Mouse (Mus musculus) left cerebral cortex, postnatal 10 days (tissue): ENCODE measurements at regions not wholly inside any gene's neighbourhood (a gene's known extent, or its start where the extent isn't known, plus 50 kb on each side); places are given as distances from the start of the nearest gene placed in this dataset.

ENCODE experiments used
- DNase-seq, 2 experiments: peaks; one replicate each; pipeline ENCODE4 v3.0.0; 2021 to 2022; ENCODE audit warnings: low spot score in 2 of 2, mixed read lengths in 1 of 2; ENCODE audit errors: extremely low spot score in 1 of 2
- intact Hi-C: fragments of 180-260 bp; cut with DNase I; formaldehyde crosslinking; loops from one replicate; pipeline ENCODE4 v1.15.1; 2025

DNA sequence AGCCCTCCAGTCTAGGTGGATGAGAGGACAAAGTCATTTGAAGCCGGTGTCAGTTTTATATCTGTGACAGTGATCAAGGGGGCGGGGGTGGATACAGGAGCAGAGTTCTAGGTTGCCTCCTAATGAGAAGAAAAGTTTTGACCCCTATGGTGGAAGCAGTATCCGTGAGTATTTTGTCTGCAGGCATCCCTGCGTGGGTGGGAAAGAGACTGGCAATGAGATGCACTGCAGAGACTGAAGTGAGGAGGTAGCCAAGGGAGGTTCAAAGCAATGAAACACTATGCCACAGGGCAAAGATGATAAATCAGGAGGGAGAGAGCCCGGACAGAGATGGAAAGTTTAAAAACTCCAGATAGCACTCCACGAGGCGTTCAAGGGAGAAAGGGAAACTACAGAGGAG, 210.5 kb downstream of the Nedd1 start:
- no peak for DNase-seq
- intact Hi-C loops, result no loop called here

DNA sequence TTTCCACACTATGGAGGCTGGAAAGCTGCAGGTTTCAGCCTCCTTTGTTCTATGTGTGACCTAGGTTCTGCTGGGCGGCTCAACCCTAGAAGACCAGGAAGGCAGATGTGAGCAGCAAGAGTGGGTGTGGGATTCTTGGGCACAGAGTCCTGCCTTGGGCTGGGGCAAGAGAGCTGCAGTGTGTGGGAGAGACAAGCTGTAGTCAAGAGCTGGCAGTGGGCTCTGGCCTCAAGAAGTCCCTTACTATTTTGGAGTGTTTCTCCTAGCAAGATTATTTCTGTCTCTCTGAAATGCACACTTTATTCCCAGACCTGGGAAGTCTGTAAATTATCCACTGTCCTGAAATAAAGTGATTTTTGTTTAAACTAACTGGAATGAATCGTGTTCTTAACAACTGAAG, 211.5 kb downstream of the Nedd1 start:
- peak in 1 of 2 experiments; percentile 21 for DNase-seq
- intact Hi-C loops, result no loop called here

DNA sequence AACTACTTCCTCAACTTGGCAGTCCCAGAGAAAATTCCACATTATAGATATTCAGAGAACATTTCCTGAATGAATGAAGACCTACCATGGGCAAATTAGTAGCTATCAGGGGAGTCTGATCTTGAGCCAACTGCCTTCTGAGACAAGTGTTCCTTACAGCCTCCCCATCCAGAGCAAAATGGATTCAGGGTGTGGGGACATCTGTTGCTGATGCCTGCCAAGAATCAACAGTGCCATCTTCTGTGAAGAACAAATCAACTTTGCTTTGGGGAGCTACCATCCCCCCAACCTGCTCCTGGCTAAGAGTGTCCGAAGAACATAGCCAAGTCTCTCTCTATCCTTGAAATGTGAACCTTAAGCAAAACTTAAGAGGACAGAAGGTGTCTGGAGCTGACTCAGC, 217.9 kb downstream of the Nedd1 start:
- peak in 1 of 2 experiments; percentile 6 for DNase-seq
- intact Hi-C loops, result no loop called here

DNA sequence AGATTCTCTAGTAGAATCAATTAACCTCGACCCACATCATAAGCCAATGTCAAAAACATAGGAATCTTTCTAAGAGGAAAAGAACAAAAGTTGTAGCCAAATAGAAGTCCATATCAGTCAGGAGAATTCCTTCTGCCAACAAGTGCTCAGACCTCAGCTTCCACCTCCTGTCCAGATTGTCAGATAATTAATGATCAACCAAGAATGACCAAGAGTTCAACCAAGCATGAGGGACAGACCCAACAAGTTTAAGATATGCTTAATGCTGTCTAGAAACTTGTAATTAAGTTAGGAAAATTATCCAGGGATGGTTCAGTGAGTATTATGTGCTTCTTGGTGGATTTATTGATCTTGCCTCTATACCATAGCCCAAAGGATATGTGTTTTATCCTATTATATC, 238.6 kb downstream of the Nedd1 start:
- intact Hi-C loops, result no loop called here
- no peak for DNase-seq

DNA sequence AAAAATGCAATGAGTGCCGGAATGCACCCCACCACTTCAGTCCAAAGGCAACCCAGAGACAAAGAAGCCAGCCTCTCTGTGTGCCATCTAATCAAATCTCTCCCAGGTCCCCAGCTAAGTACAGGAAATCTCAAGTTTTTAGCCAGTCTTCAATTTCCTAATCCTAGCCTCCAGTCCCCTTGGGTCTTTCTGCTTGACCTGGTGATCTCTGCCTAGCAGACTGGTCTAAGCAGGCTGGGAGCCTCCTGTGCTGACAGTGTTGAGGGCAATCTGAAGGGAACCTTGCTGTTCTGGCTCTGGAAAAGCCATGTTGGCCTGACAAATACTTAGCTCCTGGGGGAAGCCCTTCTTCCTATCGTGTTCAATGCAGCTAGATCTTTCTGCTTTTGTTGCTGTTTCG, 248.9 kb downstream of the Nedd1 start:
- DNase-seq, result no peak
- intact Hi-C loops, result no loop called here

DNA sequence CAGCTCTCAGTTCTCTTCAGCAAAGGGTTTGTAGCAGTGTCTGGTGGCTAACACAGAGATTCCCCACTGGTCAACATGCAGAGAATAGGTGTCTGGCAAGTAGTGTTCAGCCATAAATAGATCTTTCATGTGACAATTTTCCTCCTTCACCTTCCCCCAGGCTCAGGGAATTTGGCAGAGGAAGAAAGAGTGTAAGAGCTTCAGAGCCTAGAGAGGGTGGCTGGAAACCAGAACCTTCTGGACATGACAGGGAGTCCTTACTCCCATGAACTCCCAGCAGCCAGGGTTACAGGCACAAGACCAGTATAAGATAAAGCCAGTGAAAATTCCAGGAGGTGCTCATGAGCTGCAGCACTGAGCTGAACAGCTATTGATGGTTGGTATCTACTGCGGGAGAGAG, 251.1 kb downstream of the Nedd1 start:
- DNase-seq, result no peak
- intact Hi-C loops, result no loop called here

DNA sequence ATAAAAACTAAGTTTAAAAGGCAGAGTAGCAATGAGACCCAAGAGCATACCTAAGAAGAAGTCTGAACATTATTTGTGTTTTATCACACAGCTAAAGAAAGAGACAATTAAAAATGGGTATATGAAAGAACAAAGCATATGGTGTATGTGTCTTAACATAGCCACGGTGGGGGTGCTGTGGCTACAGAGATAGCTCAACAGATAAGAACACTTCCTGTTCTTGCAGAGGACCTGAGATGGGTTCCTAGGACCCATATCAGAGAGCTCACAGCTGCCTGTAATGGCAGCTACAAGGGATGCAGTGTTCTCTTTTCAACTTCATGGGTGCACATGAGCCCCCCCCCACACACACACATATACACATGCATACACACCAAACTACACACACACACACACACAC, 267.0 kb downstream of the Nedd1 start:
- intact Hi-C loops, result no loop called here
- no peak for DNase-seq

DNA sequence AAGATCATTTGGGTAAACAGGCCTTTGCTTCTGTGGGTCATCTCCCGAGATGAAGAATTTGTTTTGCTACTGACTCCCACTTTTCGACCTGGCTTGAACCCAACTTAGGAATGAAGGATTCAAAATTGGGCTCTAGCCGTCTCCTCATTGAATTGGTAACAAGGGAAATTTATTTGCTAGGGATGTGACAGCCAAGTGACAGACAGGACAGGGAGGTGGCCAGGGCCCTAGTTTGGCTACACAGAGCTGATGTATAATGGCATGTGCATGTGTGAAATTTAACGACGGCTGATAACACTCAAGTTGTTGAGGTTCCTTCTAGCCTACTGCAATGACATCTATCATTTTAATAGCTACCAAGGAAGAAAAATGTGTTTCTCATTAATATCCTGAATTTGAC, 268.7 kb downstream of the Nedd1 start:
- intact Hi-C loops, result no loop called here
- DNase-seq, result no peak

DNA sequence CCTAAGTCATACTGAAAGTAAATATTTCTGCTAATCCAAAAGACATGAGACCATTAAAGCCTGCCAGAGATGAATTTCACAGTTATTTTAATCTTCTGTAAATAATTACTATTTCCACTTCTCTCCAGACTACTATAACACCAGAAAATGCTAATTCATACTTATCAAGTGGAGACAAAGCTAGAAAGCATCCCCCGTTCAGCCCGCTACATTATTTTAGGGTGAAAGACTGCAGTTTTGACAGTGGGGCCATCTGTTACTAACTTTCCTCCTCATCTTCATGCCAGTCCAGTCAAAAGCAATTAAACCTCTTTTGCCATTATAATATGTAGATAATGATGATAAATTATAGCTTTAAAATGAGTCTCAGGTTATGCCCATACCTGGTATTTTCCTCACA, 276.3 kb downstream of the Nedd1 start:
- intact Hi-C loops, result no loop called here
- DNase-seq, result no peak

DNA sequence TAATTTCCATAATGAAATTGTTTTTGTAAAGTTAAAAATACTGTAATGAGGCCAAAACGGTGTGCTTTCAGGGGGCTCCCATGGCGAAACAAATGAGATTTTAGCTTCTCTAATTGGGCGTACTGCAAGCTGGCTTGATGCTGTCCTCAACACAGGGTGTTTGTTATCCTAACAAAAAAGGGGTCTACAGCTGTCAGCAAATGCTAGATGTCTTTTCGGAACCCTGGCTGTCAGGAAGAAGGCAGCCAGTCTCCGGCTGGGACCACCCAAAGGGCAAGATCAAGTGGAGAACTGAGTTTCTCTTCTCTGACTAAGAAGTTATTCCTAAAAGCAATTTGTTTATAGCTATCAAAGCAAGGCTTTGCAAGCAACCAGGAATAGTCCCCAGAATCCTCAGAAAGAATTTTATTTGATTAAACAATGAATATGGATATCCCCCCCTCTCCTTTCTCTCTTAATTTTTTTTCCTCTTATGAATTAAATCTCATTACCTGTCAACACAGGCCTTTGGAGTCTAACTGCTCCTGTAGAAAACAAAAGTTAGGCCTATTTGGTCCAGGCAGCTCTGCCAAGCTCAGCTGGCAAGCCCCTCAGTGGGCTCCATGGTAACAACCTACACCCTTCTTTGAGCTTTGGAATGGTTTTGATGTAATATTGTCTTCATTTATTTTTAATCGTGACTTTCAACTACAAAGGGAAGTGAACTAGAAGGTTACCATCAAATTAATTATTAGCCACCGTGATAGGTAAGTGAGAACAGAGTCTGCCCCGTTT, 283.4 kb downstream of the Nedd1 start:
- peak in 1 of 2 experiments; percentile 18 for DNase-seq
- intact Hi-C loops, result no loop called here

DNA sequence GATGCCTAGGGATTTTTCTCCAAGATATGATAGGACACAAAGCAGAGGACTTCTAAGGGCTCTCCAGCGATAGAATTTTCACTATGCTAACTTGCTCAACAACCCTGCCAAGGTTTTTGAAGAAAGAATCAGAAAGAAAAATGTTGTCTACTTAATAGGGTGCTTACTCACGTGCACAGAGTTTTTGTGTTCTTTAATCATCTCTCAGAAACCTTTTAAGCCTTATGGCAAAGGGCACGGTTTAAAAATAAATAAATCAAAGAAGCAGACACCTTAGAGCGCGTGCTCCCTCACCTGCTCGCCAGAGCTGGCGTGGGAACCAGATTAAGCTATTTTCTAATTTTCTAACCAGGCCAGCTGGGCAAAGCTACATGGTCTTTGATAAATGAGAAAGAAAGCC, 293.0 kb downstream of the Nedd1 start:
- intact Hi-C loops, result no loop called here
- DNase-seq, result no peak

DNA sequence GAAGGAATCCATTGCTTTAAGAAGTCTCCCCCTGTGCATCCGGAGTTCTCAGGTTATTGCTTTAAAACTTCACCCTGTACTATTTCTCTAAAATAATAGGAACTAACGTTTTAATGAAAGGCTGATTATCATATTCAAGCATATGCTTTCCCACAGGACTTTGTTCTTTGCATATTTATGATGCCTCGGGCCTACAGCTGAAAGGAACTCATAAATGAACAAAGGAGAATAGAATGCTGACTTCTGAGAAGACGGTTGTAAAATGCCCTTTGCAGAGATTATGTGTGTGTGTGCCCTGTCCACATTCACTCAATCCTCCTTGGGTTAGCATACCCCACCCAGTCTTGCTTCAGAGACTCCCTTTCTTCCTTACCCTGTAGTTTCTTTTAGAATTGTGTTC, 294.2 kb downstream of the Nedd1 start:
- intact Hi-C loops, result no loop called here
- DNase-seq, result no peak

DNA sequence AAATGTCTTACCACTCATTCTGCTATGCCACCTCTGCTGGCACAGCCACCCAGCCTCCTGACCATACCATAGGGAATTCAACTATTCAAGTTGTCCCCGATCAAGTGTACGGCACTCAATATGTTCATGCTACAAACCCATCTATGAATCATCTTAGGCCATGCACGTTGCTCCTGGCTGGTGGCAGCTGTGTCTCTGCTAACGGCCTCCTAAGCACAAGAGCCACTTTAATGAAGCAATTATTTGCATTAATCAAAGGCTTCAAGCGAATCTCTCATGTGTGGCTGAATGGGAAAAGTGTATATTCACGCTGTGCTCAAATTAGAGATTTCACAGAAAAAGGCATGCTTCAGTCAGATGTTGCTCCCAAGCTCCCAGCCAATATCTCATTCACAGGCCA, 295.8 kb downstream of the Nedd1 start:
- no peak for DNase-seq
- intact Hi-C loops, result no loop called here

DNA sequence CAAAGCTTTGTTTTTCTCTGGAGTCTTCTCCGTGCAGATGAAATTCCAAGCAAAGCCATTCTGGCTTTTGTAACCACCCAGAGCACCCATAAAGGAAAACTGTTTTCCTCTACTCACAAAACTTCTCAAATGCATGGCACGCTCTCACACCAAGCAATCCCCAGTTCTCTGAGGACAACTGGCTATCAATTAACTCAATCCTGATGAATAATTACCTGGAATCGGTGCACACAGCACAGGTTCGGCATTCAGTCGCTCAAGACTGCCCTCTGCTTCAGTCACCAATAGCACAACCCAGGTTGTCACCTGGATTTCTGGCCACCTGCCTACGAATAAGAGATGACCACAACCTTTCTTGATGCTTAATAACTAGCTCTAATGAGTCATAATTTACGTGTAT, 309.5 kb downstream of the Nedd1 start:
- intact Hi-C loops, result no loop called here
- DNase-seq, result no peak

DNA sequence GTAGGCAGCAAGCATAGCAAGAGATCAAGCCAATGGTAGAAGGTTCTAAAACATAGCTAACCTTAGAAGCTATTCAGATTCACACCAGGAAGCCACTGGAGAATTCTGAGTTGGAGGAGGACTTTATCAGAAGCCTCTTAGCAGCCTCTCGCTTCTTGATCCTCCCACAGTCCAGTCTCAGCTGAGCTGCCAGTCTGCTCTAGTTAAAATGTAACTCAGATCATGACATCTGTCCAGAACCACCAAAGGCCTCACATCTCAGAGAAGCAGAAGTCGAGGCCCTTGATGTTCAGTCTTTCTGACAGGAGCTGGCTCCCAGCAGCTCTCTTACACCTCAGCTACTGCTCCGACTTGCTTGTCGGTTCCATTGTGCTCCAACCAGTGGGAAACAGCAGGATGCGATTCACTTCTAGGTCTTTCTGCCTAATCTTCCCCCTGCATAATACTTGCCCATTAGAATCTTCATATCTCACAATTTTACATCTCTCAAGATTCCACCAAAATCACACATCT, 311.4 kb downstream of the Nedd1 start:
- intact Hi-C loops, result no loop called here
- DNase-seq, result no peak

DNA sequence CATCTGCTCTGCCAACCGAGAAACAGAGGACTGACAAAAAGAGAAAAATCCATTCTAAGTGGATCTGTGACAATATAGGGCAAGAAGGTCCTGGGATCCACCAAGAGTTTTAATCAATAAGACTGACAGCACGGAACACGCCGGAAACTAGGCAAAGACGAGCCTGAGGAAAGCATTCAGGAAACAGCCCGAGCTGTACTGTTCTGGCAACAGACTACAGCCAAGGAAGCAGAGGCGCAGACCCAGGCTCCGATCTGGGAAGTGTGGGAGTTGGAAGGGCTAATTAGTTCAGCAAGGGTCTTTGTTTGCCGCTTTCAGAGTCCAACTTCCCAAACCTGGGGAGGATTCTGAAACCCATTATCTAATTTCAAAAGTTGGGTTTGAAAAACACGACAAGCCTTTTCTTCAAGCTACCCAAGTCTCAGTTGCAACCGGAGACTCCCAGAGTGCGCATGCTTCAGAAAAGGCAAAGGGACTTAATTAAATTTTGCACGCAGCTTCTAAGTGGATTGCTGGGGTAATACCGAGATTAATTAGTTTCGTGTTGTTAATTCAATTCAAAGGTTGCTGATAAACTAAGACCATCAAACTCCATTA, 317.4 kb downstream of the Nedd1 start:
- peak in 1 of 2 experiments; percentile 3 for DNase-seq
- intact Hi-C loops, result no loop called here

DNA sequence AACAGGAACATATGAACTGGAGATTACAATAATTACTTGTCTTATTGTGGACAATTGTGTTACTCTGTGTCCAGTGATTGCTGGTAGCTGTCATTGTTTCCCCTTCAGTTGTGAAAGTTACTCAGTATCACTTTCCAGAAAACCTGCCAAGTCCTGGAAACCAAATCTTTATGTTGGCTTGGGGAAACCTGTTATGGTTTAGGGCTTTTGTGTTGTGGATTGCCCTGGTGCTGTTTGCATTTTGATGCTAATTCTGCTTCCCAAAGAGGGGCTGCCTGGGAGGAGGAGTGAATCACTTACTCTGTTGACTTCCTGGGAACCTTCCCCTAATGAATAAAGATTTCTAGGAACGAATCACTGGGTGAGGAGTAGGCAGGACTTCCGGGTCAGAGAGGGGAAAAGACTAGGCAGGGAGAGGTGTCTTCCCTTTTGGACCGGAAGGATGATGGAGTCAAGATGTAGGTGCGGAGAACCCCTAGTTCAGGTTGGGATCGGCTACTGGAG, 321.6 kb downstream of the Nedd1 start:
- intact Hi-C loops, result no loop called here
- no peak for DNase-seq

DNA sequence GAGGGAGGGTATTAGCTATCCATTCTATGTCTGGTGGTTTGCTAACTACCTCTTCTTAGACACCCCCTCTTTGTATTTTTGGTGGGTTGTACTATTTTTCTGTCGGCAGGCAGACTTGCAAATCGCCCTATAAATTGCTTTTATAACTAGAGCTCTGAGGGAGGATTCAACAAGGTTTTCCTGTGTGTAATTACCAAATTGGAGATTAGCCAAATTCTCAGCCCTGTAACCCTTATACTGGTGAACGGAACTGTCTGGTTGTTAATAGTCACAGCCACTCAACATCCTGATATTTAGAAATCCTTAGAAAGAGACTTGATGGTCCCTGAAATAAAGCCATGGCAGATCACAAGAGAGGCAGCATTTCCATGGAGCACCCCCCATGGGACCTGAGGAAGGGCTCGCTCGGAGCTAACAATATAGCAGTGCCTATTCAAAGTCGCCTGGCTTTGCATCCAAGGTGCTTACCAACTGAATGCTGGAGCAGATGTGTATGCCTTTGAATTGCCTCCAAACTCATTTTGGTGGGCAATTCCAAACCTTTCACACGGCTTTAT, 333.0 kb downstream of the Nedd1 start:
- DNase-seq, result no peak
- intact Hi-C loops, result no loop called here

DNA sequence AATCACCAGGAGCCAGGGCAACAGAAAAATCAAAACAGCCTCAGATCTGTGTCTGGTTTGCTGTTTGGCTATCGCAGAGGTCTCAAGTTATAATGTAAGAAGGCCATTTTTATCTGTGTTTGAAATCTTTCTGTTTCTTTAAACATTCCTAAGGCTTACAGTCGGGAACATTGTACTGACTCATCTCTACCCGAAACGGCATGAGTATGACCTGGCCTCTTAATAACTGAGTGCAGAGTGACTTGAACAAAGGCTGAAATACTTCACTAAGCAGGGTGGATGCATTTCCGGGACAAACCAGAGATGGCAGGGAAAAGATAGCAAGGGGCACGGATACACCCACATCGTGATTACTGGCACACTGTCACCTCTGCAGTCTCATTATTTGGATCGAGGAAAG, 355.1 kb downstream of the Nedd1 start:
- intact Hi-C loops, result no loop called here
- DNase-seq, result no peak

DNA sequence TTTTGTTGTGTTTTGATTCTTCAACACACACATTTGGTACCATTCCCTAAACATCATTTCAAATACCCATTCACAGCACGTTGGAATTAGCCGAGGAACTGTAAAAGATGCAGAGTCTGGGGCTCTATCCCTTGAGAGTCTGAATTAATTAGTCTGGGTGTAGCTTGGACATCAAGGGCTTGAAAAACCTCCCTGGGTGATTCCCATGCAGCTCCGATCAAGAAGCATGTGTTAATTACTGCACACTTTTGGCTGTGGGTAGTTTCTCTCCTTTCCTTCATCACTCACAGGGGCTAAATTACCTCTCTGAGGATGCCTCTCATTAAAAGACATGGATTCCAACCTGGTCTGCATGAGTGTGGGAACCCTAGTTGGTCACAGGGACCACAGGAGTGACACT, 365.5 kb downstream of the Nedd1 start:
- intact Hi-C loops, result no loop called here
- no peak for DNase-seq
